Mouse (Mus musculus) inflammation-experienced regulatory T-cells, adult 6 months (primary cell): ENCODE data around the gene Fbxo46. TPM values are rescaled to one million over a fixed set of nuclear protein-coding genes. Genes with fewer than 3 reads are reported as not detected.

Source experiments
- ATAC-seq: one replicate; pipeline ENCODE4 v1.8.0; 2017
- polyA plus RNA-seq, 3 experiments: library from polyadenylated mRNA; unstranded; fragments of 100-300 nt; shearing (Covaris generic); gene quantifications; one replicate each; pipeline ENCODE4 v1.2.1; 2017

The Fbxo46 gene
- polyA plus RNA-seq, 3 experiments from 2014 or later, result 18.3 to 20.6 (median 20.0) TPM

- ATAC-seq, result no peak
These were observed 50.5 kb downstream of the Fbxo46 start for GRCm38 (mm10) chr7:19170142-19170541.

- no peak for ATAC-seq
These were observed 52.2 kb downstream of the Fbxo46 start for GRCm38 (mm10) chr7:19171831-19172230.

- no peak for ATAC-seq
These were observed 53.2 kb downstream of the Fbxo46 start for GRCm38 (mm10) chr7:19172874-19173273.

- ATAC-seq, result no peak
These were observed 56.3 kb downstream of the Fbxo46 start, which contains the start of gene Eml2 for GRCm38 (mm10) chr7:19175708-19176515. Gene Eml2, plus strand, starts transcription at chr7:19176421.

GRCm38 (mm10) chr7:19176516-19176947, 56.9 kb downstream of the Fbxo46 start:
- no peak for ATAC-seq

- no peak for ATAC-seq
These were observed 57.6 kb downstream of the Fbxo46 start for GRCm38 (mm10) chr7:19177216-19177615.

- ATAC-seq, result no peak
These were observed 58.4 kb downstream of the Fbxo46 start for GRCm38 (mm10) chr7:19178035-19178434.

- peak; percentile 51 for ATAC-seq
These were observed 58.9 kb downstream of the Fbxo46 start for GRCm38 (mm10) chr7:19178443-19179092.

GRCm38 (mm10) chr7:19179173-19179572, 59.5 kb downstream of the Fbxo46 start:
- ATAC-seq, result peak; percentile 34

- no peak for ATAC-seq
These were observed 60.3 kb downstream of the Fbxo46 start for GRCm38 (mm10) chr7:19179936-19180335.

- peak; percentile 55 for ATAC-seq
These were observed 61.3 kb downstream of the Fbxo46 start for GRCm38 (mm10) chr7:19180862-19181429.

GRCm38 (mm10) chr7:19184250-19184649, 64.6 kb downstream of the Fbxo46 start:
- ATAC-seq, result no peak

GRCm38 (mm10) chr7:19184758-19185157, 65.1 kb downstream of the Fbxo46 start:
- no peak for ATAC-seq

Other genes with a start within 250 kb of the Fbxo46 start
- gene Pglyrp1, start 248.5 kb upstream of the Fbxo46 start, polyA plus RNA-seq, result 100 to 1,000 TPM; 200 to 462 (median 264) TPM
- gene Ccdc61, start 209.4 kb upstream of the Fbxo46 start, polyA plus RNA-seq, result 1 to 10 TPM; 5.8 to 8.6 (median 6.7) TPM
- under 1 TPM in 1 of 3 experiments, not detected in 2; 0.05 TPM for gene Nova2, start 194.0 kb upstream of the Fbxo46 start, polyA plus RNA-seq
- gene Nanos2, start 132.5 kb upstream of the Fbxo46 start, polyA plus RNA-seq, result not detected
- gene Mypop, start 128.6 kb upstream of the Fbxo46 start, polyA plus RNA-seq, result 1 to 10 TPM; 2.1 to 2.7 (median 2.6) TPM
- gene Irf2bp1, start 115.8 kb upstream of the Fbxo46 start, polyA plus RNA-seq, result 1 to 10 TPM; 1.1 to 2.6 (median 1.9) TPM
- not detected for gene Foxa3, start 96.3 kb upstream of the Fbxo46 start, polyA plus RNA-seq
- gene Sympk, start 95.5 kb upstream of the Fbxo46 start, polyA plus RNA-seq, result 10 to 100 TPM in 1 of 3 experiments, 1 to 10 TPM in 2; 8.2 to 12.2 (median 9.2) TPM
- gene Rsph6a, start 65.2 kb upstream of the Fbxo46 start, polyA plus RNA-seq, result not detected
- under 1 TPM in 1 of 3 experiments, not detected in 2; 0.27 TPM for gene Dmwd, start 43.6 kb upstream of the Fbxo46 start, polyA plus RNA-seq
- not detected for gene Dmpk, start 36.0 kb upstream of the Fbxo46 start, polyA plus RNA-seq
- gene Six5, start 25.3 kb upstream of the Fbxo46 start, polyA plus RNA-seq, result 1 to 10 TPM in 2 of 3 experiments, under 1 TPM in 1; 0.15 to 1.2 (median 1.0) TPM
- under 1 TPM in 1 of 3 experiments, not detected in 2; 0.11 TPM for gene Gm4969, start 1.5 kb upstream of the Fbxo46 start, polyA plus RNA-seq
- gene Qpctl, start 29.4 kb downstream of the Fbxo46 start, polyA plus RNA-seq, result 10 to 100 TPM in 1 of 3 experiments, 1 to 10 TPM in 2; 7.7 to 10.0 (median 8.5) TPM
- gene Snrpd2, start 29.9 kb downstream of the Fbxo46 start, polyA plus RNA-seq, result 10 to 100 TPM; 73.5 to 94.3 (median 75.9) TPM
- not detected for gene Gipr, start 46.3 kb downstream of the Fbxo46 start, polyA plus RNA-seq
- 10 to 100 TPM; 10.2 to 16.5 (median 16.5) TPM for gene Eml2, start 56.6 kb downstream of the Fbxo46 start, polyA plus RNA-seq
- under 1 TPM in 1 of 3 experiments, not detected in 2; 0.13 TPM for gene Gpr4, start 92.7 kb downstream of the Fbxo46 start, polyA plus RNA-seq
- gene Opa3, start 108.5 kb downstream of the Fbxo46 start, polyA plus RNA-seq, result 10 to 100 TPM; 14.3 to 20.8 (median 16.6) TPM
- 100 to 1,000 TPM in 1 of 3 experiments, 10 to 100 TPM in 2; 74.0 to 103 (median 94.6) TPM for gene Vasp, start 152.0 kb downstream of the Fbxo46 start, polyA plus RNA-seq
- gene Ppm1n, start 160.2 kb downstream of the Fbxo46 start, polyA plus RNA-seq, result 1 to 10 TPM in 2 of 3 experiments, under 1 TPM in 1; 0.74 to 3.1 (median 2.1) TPM
- gene Rtn2, start 162.8 kb downstream of the Fbxo46 start, polyA plus RNA-seq, result not detected
- gene Fosb, start 190.2 kb downstream of the Fbxo46 start, polyA plus RNA-seq, result 1 to 10 TPM in 2 of 3 experiments, under 1 TPM in 1; 0.98 to 8.0 (median 2.0) TPM
- 10 to 100 TPM; 51.1 to 68.7 (median 55.2) TPM for gene Ercc1, start 224.9 kb downstream of the Fbxo46 start, polyA plus RNA-seq
- 10 to 100 TPM in 2 of 3 experiments, 1 to 10 TPM in 1; 8.9 to 22.4 (median 17.6) TPM for gene Cd3eap, start 239.6 kb downstream of the Fbxo46 start, polyA plus RNA-seq
- not detected for gene Ppp1r13l, start 239.9 kb downstream of the Fbxo46 start, polyA plus RNA-seq